Mouse (Mus musculus) embryo, embryonic 9.5 days (tissue): ENCODE results near the gene Atpaf1.

Experiments used
- DNase-seq: peaks from one replicate; pipeline ENCODE4 v3.0.0-alpha.2; 2017; ENCODE audit errors: extremely low spot score

The Atpaf1 gene

DNA sequence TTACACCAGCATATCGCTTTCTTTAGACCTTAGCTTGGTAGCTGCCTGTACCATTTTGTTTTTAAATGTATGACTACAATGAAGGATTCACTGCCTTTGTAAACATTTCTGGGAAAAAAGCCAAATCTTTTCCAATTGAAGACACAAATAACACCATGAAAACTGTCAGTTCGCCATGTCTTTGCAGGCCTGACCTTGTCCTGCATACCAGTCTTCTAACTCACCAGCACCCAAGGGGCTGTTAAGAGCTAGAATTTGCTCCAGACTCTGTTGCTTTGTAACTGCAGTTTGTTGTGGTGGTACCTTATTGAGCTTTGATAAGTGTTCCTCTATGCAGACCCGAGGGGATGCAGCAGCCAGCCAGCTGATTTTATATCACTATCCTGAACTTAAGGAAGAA, 15.4 kb downstream of the Atpaf1 start:
- no peak for DNase-seq

GRCm38 (mm10) chr4:115812326-115812725, 27.7 kb downstream of the Atpaf1 start:
- DNase-seq, result no peak

- no peak for DNase-seq
These were observed 31.0 kb downstream of the Atpaf1 start for GRCm38 (mm10) chr4:115815606-115816005.

DNA sequence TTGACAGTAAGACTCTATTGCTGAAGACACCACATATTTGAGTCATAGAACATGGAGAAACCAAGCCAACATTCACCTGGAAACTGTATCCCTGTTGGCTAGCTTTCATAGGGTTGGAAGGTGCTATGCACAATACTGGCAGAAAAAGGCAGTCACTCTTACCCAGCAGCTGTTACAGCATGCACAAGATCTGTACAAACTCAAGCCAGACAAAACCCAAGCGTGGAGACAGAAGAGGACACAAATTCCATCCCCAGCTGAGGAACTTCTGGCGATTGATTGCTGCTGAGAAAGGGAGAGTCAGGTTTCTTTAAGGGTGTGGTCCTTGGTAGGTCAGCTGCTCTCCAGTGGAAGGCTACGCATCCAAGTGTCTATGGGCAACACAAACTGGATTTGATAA, 35.6 kb downstream of the Atpaf1 start:
- no peak for DNase-seq

GRCm38 (mm10) chr4:115820944-115821343, 36.3 kb downstream of the Atpaf1 start:
- no peak for DNase-seq

- no peak for DNase-seq
These were observed 36.8 kb downstream of the Atpaf1 start for GRCm38 (mm10) chr4:115821431-115821830.

- DNase-seq, result no peak
These were observed 37.3 kb downstream of the Atpaf1 start for GRCm38 (mm10) chr4:115821928-115822327.

- DNase-seq, result no peak
These were observed 39.6 kb downstream of the Atpaf1 start for GRCm38 (mm10) chr4:115824178-115824577.

GRCm38 (mm10) chr4:115825271-115825670, 40.7 kb downstream of the Atpaf1 start:
- DNase-seq, result no peak

- DNase-seq, result no peak
These were observed 42.5 kb downstream of the Atpaf1 start for GRCm38 (mm10) chr4:115827066-115827465.

- no peak for DNase-seq
These were observed 42.9 kb downstream of the Atpaf1 start for GRCm38 (mm10) chr4:115827535-115827887.

DNA sequence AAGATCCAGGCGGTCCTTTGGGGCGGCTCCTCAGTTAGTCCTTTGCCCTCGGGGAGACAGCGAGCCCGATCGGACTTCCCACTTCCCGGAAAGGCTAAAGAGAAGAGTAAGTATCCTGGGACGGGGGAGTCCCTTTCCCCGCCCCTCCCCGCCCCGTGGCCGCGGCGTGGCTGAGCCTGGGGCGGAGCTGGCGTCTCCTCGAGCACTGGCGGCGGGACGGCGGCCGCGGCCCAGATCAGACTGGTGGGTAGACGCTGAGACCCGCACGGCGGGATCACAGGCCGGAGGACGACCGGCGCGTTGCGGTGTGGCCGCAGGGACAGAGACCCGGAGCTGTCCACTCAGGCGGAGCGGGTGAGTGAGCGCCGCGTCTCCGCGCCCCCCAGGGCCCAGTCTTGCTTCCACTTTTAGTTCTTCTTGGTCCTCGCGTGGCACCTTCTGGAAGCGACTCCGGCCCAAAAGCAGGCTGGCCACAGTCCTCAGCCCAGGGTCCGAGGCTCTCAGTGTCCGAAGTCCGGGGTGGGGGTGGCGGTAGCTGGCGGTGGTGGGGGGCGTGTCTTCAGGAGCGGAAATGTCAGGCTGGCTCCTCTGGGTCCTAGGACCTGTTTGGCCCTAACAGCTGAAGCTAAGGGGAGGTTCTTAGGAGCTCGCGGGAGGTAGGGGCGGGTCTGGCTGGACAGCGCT, 43.4 kb downstream of the Atpaf1 start, which contains the start of gene Mob3c:
TSS of gene Mob3c (plus strand) at position 205 of the 684 bp plus-strand sequence.
- DNase-seq, result peak; percentile 86

DNA sequence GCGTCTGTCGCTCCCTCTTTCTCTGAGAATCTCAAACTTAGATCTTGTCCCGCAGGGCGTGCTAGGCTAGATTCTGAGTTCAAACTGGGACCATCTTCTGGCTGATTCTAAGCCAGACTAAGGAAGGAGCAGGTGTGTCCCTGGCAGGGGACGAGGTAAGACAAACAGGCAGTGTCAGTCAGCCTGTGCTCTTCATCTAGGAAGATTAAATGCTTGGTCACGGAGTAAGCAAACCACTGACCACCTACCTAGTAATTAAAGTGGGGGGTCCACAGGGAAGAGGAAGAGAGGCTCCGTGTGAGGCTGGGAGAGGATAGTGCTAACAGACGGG, 43.9 kb downstream of the Atpaf1 start:
- DNase-seq, result no peak

DNA sequence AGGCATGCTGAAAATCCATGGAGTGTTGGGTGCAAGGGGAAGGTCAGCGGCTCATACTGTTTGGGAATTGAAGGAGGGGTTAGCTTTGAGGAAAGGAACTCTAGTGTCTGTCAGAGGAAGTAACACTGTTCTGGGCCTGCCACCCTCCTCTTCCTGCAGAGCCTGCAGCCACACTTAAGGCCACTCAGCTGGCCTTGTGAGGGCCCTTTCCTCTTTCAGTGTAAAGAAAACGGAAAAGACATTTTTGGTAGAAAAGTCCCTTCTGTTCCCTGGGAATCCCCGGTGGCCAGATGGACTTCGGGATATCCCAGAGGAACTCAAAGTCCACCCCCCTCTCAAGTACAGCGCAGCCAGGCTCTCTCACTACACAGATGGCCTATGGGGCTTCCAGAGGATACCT, 45.9 kb downstream of the Atpaf1 start:
- no peak for DNase-seq

GRCm38 (mm10) chr4:115831221-115831620, 46.6 kb downstream of the Atpaf1 start:
- DNase-seq, result no peak

- DNase-seq, result no peak
These were observed 47.4 kb downstream of the Atpaf1 start for GRCm38 (mm10) chr4:115832040-115832439.

- DNase-seq, result no peak
These were observed 51.0 kb downstream of the Atpaf1 start for GRCm38 (mm10) chr4:115835576-115835975.

GRCm38 (mm10) chr4:115838196-115838595, 53.6 kb downstream of the Atpaf1 start:
- DNase-seq, result no peak

DNA sequence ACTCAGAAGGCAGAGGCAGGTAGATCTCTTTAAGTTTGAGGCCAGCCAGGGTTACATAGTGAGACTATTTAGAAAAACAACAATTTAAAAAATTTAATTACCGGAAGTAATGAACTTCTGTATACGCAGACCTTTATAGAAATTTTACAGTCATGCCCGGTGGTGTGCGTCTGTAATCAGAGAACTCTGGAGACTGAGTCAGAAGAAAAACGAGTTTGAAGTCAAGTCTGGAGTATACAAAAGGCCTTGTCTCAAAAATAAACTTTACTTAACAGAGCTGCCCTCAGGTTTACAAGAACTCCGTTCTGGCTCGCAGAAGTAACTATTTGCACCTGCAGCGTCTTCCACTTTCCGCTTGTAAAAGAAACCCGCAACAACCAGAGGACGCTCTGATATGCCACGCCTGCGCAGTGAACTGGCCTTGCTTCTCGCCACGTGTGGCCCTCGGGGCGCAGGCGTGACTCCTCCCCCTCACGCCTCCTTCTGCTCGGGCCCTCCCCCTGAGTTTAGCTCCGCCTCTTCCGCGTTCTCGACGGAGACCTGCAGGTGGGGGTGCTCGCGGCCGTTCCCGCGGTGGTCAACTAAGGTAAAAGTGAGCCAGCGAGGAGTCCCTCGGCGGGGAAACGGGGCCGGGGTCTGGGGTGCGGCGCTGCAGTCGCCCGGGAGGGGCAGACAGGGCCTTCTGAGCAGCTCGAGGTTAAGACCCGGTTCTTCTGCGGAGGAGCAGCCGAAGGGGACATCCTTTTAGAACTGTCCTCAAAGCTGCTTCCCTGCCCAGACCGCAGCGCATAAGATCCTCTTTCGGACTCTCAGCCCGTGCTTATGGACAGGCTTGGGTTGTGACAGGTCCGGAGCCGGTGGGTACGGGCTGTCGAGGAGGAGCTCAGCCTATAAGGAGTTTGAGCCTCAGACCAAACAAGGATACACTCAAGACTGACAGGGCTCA, 54.4 kb downstream of the Atpaf1 start, which contains the start of gene Mknk1:
TSS of gene Mknk1 (plus strand) at position 503 of the 946 bp plus-strand sequence.
- DNase-seq, result peak; percentile 93

- DNase-seq, result no peak
These were observed 55.3 kb downstream of the Atpaf1 start for GRCm38 (mm10) chr4:115839956-115840355.

DNA sequence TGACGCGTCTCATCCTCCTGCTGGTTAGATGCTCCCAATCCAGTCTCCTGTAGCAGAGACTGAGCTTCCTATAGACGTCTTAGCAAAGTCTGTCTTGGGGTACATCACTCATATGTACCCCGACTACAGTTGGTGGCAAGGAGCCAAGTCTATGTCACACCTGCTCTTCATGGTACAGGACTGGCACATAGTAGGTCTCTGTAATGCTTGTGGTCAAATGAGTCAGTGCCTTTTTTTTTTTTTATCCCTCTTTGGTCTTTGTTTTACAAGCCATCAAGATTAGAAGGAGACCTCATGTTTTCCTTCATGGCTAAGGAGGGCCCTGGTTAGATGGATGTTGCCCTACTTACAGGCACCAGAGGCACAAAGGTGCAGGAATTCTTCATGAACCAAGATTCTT, 56.2 kb downstream of the Atpaf1 start:
- DNase-seq, result no peak

DNA sequence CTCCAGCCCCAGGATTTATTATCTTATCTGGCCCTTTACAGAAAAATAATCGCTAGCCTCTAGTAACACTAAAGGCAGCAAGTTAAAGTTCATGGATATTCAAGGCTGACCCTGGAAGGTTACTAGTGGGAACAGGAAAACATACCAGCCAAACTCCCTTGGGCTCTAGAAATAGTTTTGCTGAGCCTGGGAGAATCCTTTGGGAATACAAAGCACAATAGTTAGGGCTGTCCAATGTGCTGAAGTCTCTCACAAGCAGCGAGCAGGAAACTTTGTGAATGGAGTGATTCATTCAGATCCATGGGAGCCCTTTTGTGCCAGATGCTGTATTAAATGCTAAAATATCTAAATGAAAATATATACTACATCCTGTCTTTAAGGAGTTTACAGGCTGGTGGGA, 62.0 kb downstream of the Atpaf1 start:
- DNase-seq, result no peak

DNA sequence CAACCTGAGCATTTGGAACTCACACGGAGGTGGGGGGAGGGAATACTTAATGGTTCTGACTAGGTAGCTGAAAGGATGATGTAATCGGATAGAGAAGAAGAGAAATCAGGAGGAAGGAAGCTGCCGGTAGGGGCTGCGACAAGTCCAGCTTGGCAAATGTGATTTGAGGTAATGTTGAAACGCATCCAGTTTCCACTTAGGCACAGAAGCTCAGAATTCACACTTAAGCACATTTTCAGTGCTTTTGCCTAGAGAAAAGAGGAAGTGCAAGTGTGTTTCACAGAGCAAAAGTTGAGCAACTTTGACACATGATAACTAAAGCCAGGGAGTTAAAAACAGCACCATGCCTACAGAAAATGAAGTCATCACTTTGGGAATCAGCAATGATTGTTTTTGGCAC, 62.8 kb downstream of the Atpaf1 start:
- no peak for DNase-seq
